Mouse (Mus musculus): ENCODE measurements around the gene Arl14ep. TPM values are rescaled to one million over a fixed set of nuclear protein-coding genes. Genes with fewer than 3 reads are reported as not detected.

The Arl14ep gene
- total and polyA plus RNA-seq, 2 experiments from 2014 or later: 27.4 to 32.8 TPM

GRCm38 (mm10) chr2:106956146-106956545 lies 18.1 kb downstream of the Arl14ep start:
- Histone ChIP-seq H3K27ac (no peak overlapping the region), H3K9me3 (ENCODE audit: low read length) (no peaks in the 10 kb centered on the region), H3K4me3 (ENCODE audit: low read length) (no peak overlapping the region), H3K4me1 (ENCODE audit: insufficient read depth, low read length) (no peaks in the 10 kb centered on the region), H3K27me3 (ENCODE audit: insufficient read depth, low read length) (no peaks in the 10 kb centered on the region), H3K36me3 (ENCODE audit: insufficient read depth, low read length) (no peaks in the 10 kb centered on the region), H3K4me2 (ENCODE audit: low read depth, low read length) (0 out of 2 replicates have a peak overlapping the region, but pooled peaks have one; percentile 11), H3K9ac (replicated peaks; ENCODE audit: low read length) (no peak overlapping the region)
- WGBS: 58% methylated on average over 6 of the region's 6 CpGs
- no peak for DNase-seq (ENCODE audit: low spot score)
- no peak for ATAC-seq
- no peak for TF ChIP-seq CTCF (IDR thresholded peaks at IDR 0.05; ENCODE audit: low read depth)

GRCm38 (mm10) chr2:106955621-106956020 lies 18.6 kb downstream of the Arl14ep start:
- H3K4me3 ChIP-seq (ENCODE audit: low read length): no peak overlapping the region
- no peak overlapping the region for H3K27ac ChIP-seq
- no peaks in the 10 kb centered on the region for H3K9me3 ChIP-seq (ENCODE audit: low read length)
- ATAC-seq (0 out of 2 replicates have a peak, but pooled peaks have one; percentile 21), DNase-seq (ENCODE audit: low spot score) (peak; percentile 86)
- no peaks in the 10 kb centered on the region for H3K27me3 ChIP-seq (ENCODE audit: insufficient read depth, low read length)
- H3K4me1 ChIP-seq (ENCODE audit: insufficient read depth, low read length): no peaks in the 10 kb centered on the region
- TF ChIP-seq CTCF (IDR thresholded peaks at IDR 0.05; ENCODE audit: low read depth): peak; percentile 88
- H3K4me2 ChIP-seq (ENCODE audit: low read depth, low read length): peak overlapping the region; percentile 11; the same call in 1 of the 2 replicates
- no peaks in the 10 kb centered on the region for H3K36me3 ChIP-seq (ENCODE audit: insufficient read depth, low read length)
- no peak overlapping the region for H3K9ac ChIP-seq (replicated peaks; ENCODE audit: low read length)
- 14% methylated on average over 10 of the region's 10 CpGs for WGBS

- H3K4me3 ChIP-seq (ENCODE audit: low read length): no peak overlapping the region
- no peak overlapping the region for H3K27ac ChIP-seq
- 59% methylated on average over 6 of the region's 6 CpGs for WGBS
- no peaks in the 10 kb centered on the region for H3K27me3 ChIP-seq (ENCODE audit: insufficient read depth, low read length)
- DNase-seq (ENCODE audit: low spot score) (no peak), ATAC-seq (no peak)
- no peak for TF ChIP-seq CTCF (IDR thresholded peaks at IDR 0.05; ENCODE audit: low read depth)
- H3K9ac ChIP-seq (replicated peaks; ENCODE audit: low read length): no peak overlapping the region
- no peaks in the 10 kb centered on the region for H3K36me3 ChIP-seq (ENCODE audit: insufficient read depth, low read length)
- H3K4me1 ChIP-seq (ENCODE audit: insufficient read depth, low read length): no peaks in the 10 kb centered on the region
- no peaks in the 10 kb centered on the region for H3K9me3 ChIP-seq (ENCODE audit: low read length)
- no peak overlapping the region for H3K4me2 ChIP-seq (ENCODE audit: low read depth, low read length)
Measured at GRCm38 (mm10) chr2:106954975-106955374, 19.2 kb downstream of the Arl14ep start.

GRCm38 (mm10) chr2:106942451-106942850 lies 31.8 kb downstream of the Arl14ep start:
- H3K4me1 ChIP-seq (ENCODE audit: insufficient read depth, low read length): no peaks in the 10 kb centered on the region
- no peak overlapping the region for H3K4me2 ChIP-seq (ENCODE audit: low read depth, low read length)
- no peak overlapping the region for H3K4me3 ChIP-seq (ENCODE audit: low read length)
- peak; percentile 66 for DNase-seq (ENCODE audit: low spot score)
- ATAC-seq: no peak
- no peak for TF ChIP-seq CTCF (IDR thresholded peaks at IDR 0.05; ENCODE audit: low read depth)
- H3K27ac ChIP-seq: no peak overlapping the region
- H3K9me3 ChIP-seq (ENCODE audit: low read length): no peaks in the 10 kb centered on the region
- no peak overlapping the region for H3K9ac ChIP-seq (replicated peaks; ENCODE audit: low read length)
- H3K27me3 ChIP-seq (ENCODE audit: insufficient read depth, low read length): no peaks in the 10 kb centered on the region
- no peaks in the 10 kb centered on the region for H3K36me3 ChIP-seq (ENCODE audit: insufficient read depth, low read length)
- 29% methylated on average over 1 of the region's 1 CpGs for WGBS

- WGBS: 88% methylated on average over 2 of the region's 2 CpGs
- no peak for DNase-seq (ENCODE audit: low spot score)
Measured at GRCm38 (mm10) chr2:106935681-106936080, 38.5 kb downstream of the Arl14ep start.

GRCm38 (mm10) chr2:106929906-106930305 lies 44.3 kb downstream of the Arl14ep start:
- no peaks in the 10 kb centered on the region for H3K4me1 ChIP-seq (ENCODE audit: insufficient read depth, low read length)
- no peak overlapping the region for H3K27ac ChIP-seq
- no peaks in the 10 kb centered on the region for H3K9me3 ChIP-seq (ENCODE audit: low read length)
- H3K36me3 ChIP-seq (ENCODE audit: insufficient read depth, low read length): no peaks in the 10 kb centered on the region
- DNase-seq (ENCODE audit: low spot score): peak; percentile 25
- 48% methylated on average over 3 of the region's 3 CpGs for WGBS
- H3K27me3 ChIP-seq (ENCODE audit: insufficient read depth, low read length): no peaks in the 10 kb centered on the region
- H3K9ac ChIP-seq (replicated peaks; ENCODE audit: low read length): no peak overlapping the region
- no peak overlapping the region for H3K4me3 ChIP-seq (ENCODE audit: low read length)
- no peak overlapping the region for H3K4me2 ChIP-seq (ENCODE audit: low read depth, low read length)
- ATAC-seq: no peak
- no peak for TF ChIP-seq CTCF (IDR thresholded peaks at IDR 0.05; ENCODE audit: low read depth)

More at GRCm38 (mm10) chr2:106935681-106936080, 38.5 kb downstream of the Arl14ep start:
- Histone ChIP-seq H3K27ac (no peak overlapping the region), H3K4me3 (ENCODE audit: low read length) (no peak overlapping the region), H3K27me3 (ENCODE audit: insufficient read depth, low read length) (no peaks in the 10 kb centered on the region), H3K36me3 (ENCODE audit: insufficient read depth, low read length) (no peaks in the 10 kb centered on the region), H3K4me1 (ENCODE audit: insufficient read depth, low read length) (no peaks in the 10 kb centered on the region), H3K9ac (replicated peaks; ENCODE audit: low read length) (no peak overlapping the region), H3K4me2 (ENCODE audit: low read depth, low read length) (no peak overlapping the region), H3K9me3 (ENCODE audit: low read length) (no peaks in the 10 kb centered on the region)
- no peak for ATAC-seq
- TF ChIP-seq CTCF (IDR thresholded peaks at IDR 0.05; ENCODE audit: low read depth): no peak

Other genes with a start within 250 kb of the Arl14ep start
- gene Fshb, start 85.2 kb upstream of the Arl14ep start, total RNA-seq (2014; rRNA removed): not detected in 2 replicates
- gene Fshb, start 85.2 kb upstream of the Arl14ep start, polyA plus RNA-seq (2015; fragmentation: Nextera tagmentation; extraction: Ambion mirVana): not detected in 2 replicates